In the genomic region with DNA sequence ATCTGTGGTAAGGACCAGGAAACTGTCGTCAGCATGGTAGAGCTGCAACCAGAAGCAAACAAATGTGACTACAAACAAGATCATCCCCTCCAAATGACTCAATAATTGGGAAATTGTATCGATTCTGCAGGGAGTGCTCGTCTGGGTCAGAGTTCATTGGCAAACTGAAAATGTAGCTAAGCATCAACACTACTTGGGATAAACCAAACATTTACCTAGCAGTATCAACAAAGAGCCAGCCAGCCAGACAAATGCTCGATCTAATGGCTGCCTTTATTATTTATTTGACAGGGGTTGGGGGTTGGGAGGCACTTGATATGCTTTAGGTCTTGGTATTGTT, we compare ENCODE assay signal across 22 mouse cellular contexts. TPM values are rescaled to one million over a fixed set of nuclear protein-coding genes. Genes with fewer than 3 reads are reported as not detected.
DNase-seq lines count a peak whose midpoint lies in the region; ATAC-seq and TF ChIP-seq lines count a peak whose summit lies in the region.
"Had no signal": no experiment of that assay in that cellular context is flagged by ENCODE, and none has a peak within 500 bp of the region (broad histone marks: within the 10 kb centered on the region; RNA-seq: fewer than 3 reads in every experiment).

No protein-coding gene starts in this region.

- H3K27me3 ChIP-seq in liver, embryonic 11.5 days (replicated peaks; ENCODE audit: control insufficient read depth, insufficient read depth, low read length), result no peaks in the 10 kb centered on the region
- no peaks in the 10 kb centered on the region for H3K27me3 ChIP-seq in liver, embryonic 12.5 days (replicated peaks)
- no peaks in the 10 kb centered on the region for H3K27me3 ChIP-seq in liver, embryonic 15.5 days
- no peaks in the 10 kb centered on the region for H3K27me3 ChIP-seq in stomach, postnatal 0 days (ENCODE audit: control insufficient read depth, insufficient read depth, low read length)
- H3K27me3 ChIP-seq: embryonic facial prominence, embryonic 12.5 days; embryonic facial prominence, embryonic 15.5 days; hindbrain, embryonic 12.5 days; hindbrain, embryonic 15.5 days had no signal

- 65% methylated on average over 4 of the region's 4 CpGs for WGBS in liver, embryonic 11.5 days
- WGBS in liver, embryonic 12.5 days (ENCODE audit: insufficient replicate concordance), result 60% methylated on average over 4 of the region's 4 CpGs
- WGBS in liver, embryonic 15.5 days (ENCODE audit: insufficient replicate concordance), result 48% methylated on average over 4 of the region's 4 CpGs
- 24% methylated on average over 4 of the region's 4 CpGs for WGBS in stomach, postnatal 0 days

- no peak for TF ChIP-seq EP300 in stomach, postnatal 0 days (optimal IDR thresholded peaks at IDR 0.05)

- H3K27ac ChIP-seq in liver, embryonic 11.5 days (ENCODE audit: low read depth, low read length), result peak overlapping the region; percentile 38; the same call in 1 of the 2 replicates
- H3K27ac ChIP-seq in liver, embryonic 12.5 days, result 0 out of 2 replicates have a peak overlapping the region, but pooled peaks have one; percentile 45
- peak overlapping the region; percentile 67 for H3K27ac ChIP-seq in liver, embryonic 15.5 days (replicated peaks)
- H3K27ac ChIP-seq in stomach, postnatal 0 days (replicated peaks), result no peak overlapping the region
- H3K27ac ChIP-seq: embryonic facial prominence, embryonic 12.5 days; embryonic facial prominence, embryonic 15.5 days; heart, adult 2 months; heart, embryonic 10.5 days; hindbrain, embryonic 12.5 days; hindbrain, embryonic 15.5 days had no signal

- no peak overlapping the region for H3K4me3 ChIP-seq in liver, embryonic 11.5 days (ENCODE audit: low read depth, low read length)
- no peak overlapping the region for H3K4me3 ChIP-seq in liver, embryonic 12.5 days
- no peak overlapping the region for H3K4me3 ChIP-seq in liver, embryonic 15.5 days (replicated peaks)
- H3K4me3 ChIP-seq in stomach, postnatal 0 days (ENCODE audit: low read depth, low read length), result no peak overlapping the region
- H3K4me3 ChIP-seq: embryonic facial prominence, embryonic 12.5 days; embryonic facial prominence, embryonic 15.5 days; heart, adult 2 months; heart, embryonic 10.5 days; hindbrain, embryonic 12.5 days; hindbrain, embryonic 15.5 days had no signal

- ATAC-seq in liver, embryonic 11.5 days (replicated peaks; ENCODE audit: low FRiP score), result peak; percentile 61
- peak; percentile 74 for ATAC-seq in liver, embryonic 12.5 days
- peak; percentile 76 for ATAC-seq in liver, embryonic 15.5 days (ENCODE audit: insufficient read depth)
- ATAC-seq in stomach, postnatal 0 days (ENCODE audit: low FRiP score, low TSS enrichment), result peak; percentile 53
- no peak for ATAC-seq in inflammation-experienced regulatory T-cells, adult 6 months
- ATAC-seq: CD4-positive, CD25-positive, alpha-beta regulatory T cell, adult 4 months; forebrain, embryonic 14.5 days; forebrain, postnatal 0 days had no signal

- no peaks in the 10 kb centered on the region for H3K36me3 ChIP-seq in liver, embryonic 11.5 days (ENCODE audit: control insufficient read depth, insufficient read depth, low read length)
- peaks cover 2% of the 10 kb centered on the region; the same call in 1 of the 2 replicates for H3K36me3 ChIP-seq in liver, embryonic 12.5 days
- 0 out of 2 replicates have a peak, but pooled peaks cover 8% of the 10 kb centered on the region for H3K36me3 ChIP-seq in liver, embryonic 15.5 days (replicated peaks)
- peaks cover 9% of the 10 kb centered on the region for H3K36me3 ChIP-seq in stomach, postnatal 0 days (ENCODE audit: control insufficient read depth, insufficient read depth, low read length)

- no peak for TF ChIP-seq CTCF in stomach, postnatal 0 days (IDR thresholded peaks at IDR 0.05; ENCODE audit: low read depth)

- DNase-seq in liver, embryonic 11.5 days (ENCODE audit: low spot score), result no peak
- no peak for DNase-seq in stomach, postnatal 0 days (ENCODE audit: low spot score)
- DNase-seq in urinary bladder, postnatal 25 days (ENCODE audit: low spot score), result no peak
- DNase-seq: adrenal gland, adult 2 months; adrenal gland, postnatal 14 days; cerebellum, adult 11-12 months; cerebellum, adult 8-10 months; cerebellum, postnatal 10 days; cerebellum, postnatal 36 days; forebrain, postnatal 0 days; gastrocnemius, postnatal 25 days; heart, adult 2 months had no signal

- no peaks in the 10 kb centered on the region for H3K9me3 ChIP-seq in liver, embryonic 11.5 days (ENCODE audit: control insufficient read depth, low read length)
- H3K9me3 ChIP-seq in liver, embryonic 12.5 days (replicated peaks), result no peaks in the 10 kb centered on the region
- H3K9me3 ChIP-seq in liver, embryonic 15.5 days (replicated peaks), result no peaks in the 10 kb centered on the region
- no peaks in the 10 kb centered on the region for H3K9me3 ChIP-seq in stomach, postnatal 0 days (ENCODE audit: control insufficient read depth, low read length)
- H3K9me3 ChIP-seq: embryonic facial prominence, embryonic 12.5 days; embryonic facial prominence, embryonic 15.5 days; heart, embryonic 10.5 days; hindbrain, embryonic 12.5 days; hindbrain, embryonic 15.5 days had no signal

- H3K4me1 ChIP-seq in liver, embryonic 11.5 days (replicated peaks; ENCODE audit: control insufficient read depth, insufficient read depth, low read length), result no peaks in the 10 kb centered on the region
- H3K4me1 ChIP-seq in liver, embryonic 12.5 days, result no peaks in the 10 kb centered on the region
- no peaks in the 10 kb centered on the region for H3K4me1 ChIP-seq in liver, embryonic 15.5 days (replicated peaks)
- H3K4me1 ChIP-seq in stomach, postnatal 0 days (replicated peaks; ENCODE audit: control insufficient read depth, insufficient read depth), result no peaks in the 10 kb centered on the region
- H3K4me1 ChIP-seq: embryonic facial prominence, embryonic 12.5 days; embryonic facial prominence, embryonic 15.5 days; heart, embryonic 10.5 days; hindbrain, embryonic 12.5 days; hindbrain, embryonic 15.5 days had no signal

- H3K9ac ChIP-seq in liver, embryonic 11.5 days (ENCODE audit: low read depth, low read length), result no peak overlapping the region
- no peak overlapping the region for H3K9ac ChIP-seq in liver, embryonic 12.5 days
- H3K9ac ChIP-seq in liver, embryonic 15.5 days, result no peak overlapping the region
- H3K9ac ChIP-seq in stomach, postnatal 0 days (ENCODE audit: low read length), result no peak overlapping the region
- H3K9ac ChIP-seq: embryonic facial prominence, embryonic 12.5 days; embryonic facial prominence, embryonic 15.5 days; forebrain, postnatal 0 days; hindbrain, embryonic 12.5 days; hindbrain, embryonic 15.5 days had no signal

- 0 out of 2 replicates have a peak overlapping the region, but pooled peaks have one; percentile 12 for H3K4me2 ChIP-seq in liver, embryonic 11.5 days
- H3K4me2 ChIP-seq in liver, embryonic 12.5 days, result no peak overlapping the region
- no peak overlapping the region for H3K4me2 ChIP-seq in liver, embryonic 15.5 days
- H3K4me2 ChIP-seq in stomach, postnatal 0 days (replicated peaks; ENCODE audit: low read depth), result no peak overlapping the region
- H3K4me2 ChIP-seq: embryonic facial prominence, embryonic 12.5 days; embryonic facial prominence, embryonic 15.5 days; hindbrain, embryonic 12.5 days; hindbrain, embryonic 15.5 days had no signal

RNA-seq across cellular contexts. Expression of a gene that starts 21.3 kb away (rescaled TPM):
- polyA plus RNA-seq in liver, embryonic 11.5 days (2014; fragmentation: Nextera tagmentation; extraction: Ambion mirVana), result 3.5 TPM in 2 replicates
- 2.2 and 2.9 TPM in 2 replicates for polyA plus RNA-seq in liver, embryonic 12.5 days (2016; fragmentation: Nextera tagmentation; extraction: Ambion mirVana)
- polyA plus RNA-seq in liver, embryonic 15.5 days (2015; fragmentation: Nextera tagmentation; extraction: Ambion mirVana), result 4.6 and 5.1 TPM in 2 replicates
- 1.3 and 1.7 TPM in 2 replicates for polyA plus RNA-seq in stomach, postnatal 0 days (2015; fragmentation: Nextera tagmentation; extraction: Ambion mirVana)
- polyA plus RNA-seq in inflammation-experienced regulatory T-cells, adult 6 months (2017; shearing (Covaris generic)), result 10 to 100 TPM; 12.9 to 22.8 (median 20.5) TPM
